Mouse (Mus musculus): ENCODE measurements around the gene Helq.

DNA sequence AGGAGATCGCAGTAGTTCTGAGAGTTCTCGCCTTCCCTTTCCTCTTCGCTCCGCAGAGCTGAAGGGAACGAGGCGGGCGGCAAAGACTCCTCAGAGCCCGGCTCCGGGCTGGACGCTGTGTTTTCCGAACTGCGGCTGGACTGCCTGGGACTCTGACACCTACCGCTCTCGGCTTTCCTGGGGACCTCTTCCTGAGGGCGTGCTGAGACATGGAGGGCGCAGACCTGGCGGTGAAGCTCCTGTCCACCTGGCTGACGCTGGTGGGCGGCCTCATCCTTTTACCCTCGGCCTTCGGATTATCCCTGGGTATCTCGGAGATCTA, 48.2 kb upstream of the Helq start:
- TF ChIP-seq CTCF (IDR thresholded peaks at IDR 0.05; ENCODE audit: low read depth, low read length) (no peak), POLR2A (IDR thresholded peaks at IDR 0.05; ENCODE audit: extremely low read depth, insufficient read depth, low read length) (no peak)

All from liver, adult 2 months (tissue).